Mouse (Mus musculus) heart, postnatal 0 days (tissue): ENCODE data around the gene Lcor. TPM values are rescaled to one million over a fixed set of nuclear protein-coding genes. Genes with fewer than 3 reads are reported as not detected.
A peak's percentile ranks its signal among the peaks of the same experiment; 100 is the strongest.

ENCODE experiments used
- ATAC-seq: fragments of 200-750 bp; cut with Nextera tagmentation; 2 replicates; pipeline ENCODE4 v1.8.0; 2017; ENCODE audit warnings: low read depth, moderate number of reproducible peaks, moderate library complexity; ENCODE audit not compliant: insufficient read depth
- DNase-seq: peaks from one replicate; pipeline ENCODE4 v3.0.0-alpha.2; 2016; ENCODE audit warnings: low spot score
- H3K27ac ChIP-seq: fragments of 300-500 bp; sonication (generic); 2 replicates; pipeline ENCODE4 v1.5.1; 2014; ENCODE audit warnings: low read depth, mild to moderate bottlenecking
- H3K27me3 ChIP-seq: fragments of 300-500 bp; sonication (generic); 2 replicates; pipeline ENCODE4 v1.6.1; 2014; ENCODE audit warnings: low read length, mixed read lengths; ENCODE audit not compliant: control insufficient read depth, insufficient read depth
- H3K36me3 ChIP-seq: fragments of 300-500 bp; sonication (generic); replicated peaks from 2 replicates; pipeline ENCODE4 v1.6.1; 2014; ENCODE audit warnings: low read length, mixed read lengths; ENCODE audit not compliant: control insufficient read depth, insufficient read depth
- H3K4me1 ChIP-seq: fragments of 300-500 bp; sonication (generic); 2 replicates; pipeline ENCODE4 v1.6.1; 2014; ENCODE audit warnings: antibody characterized with exemption; ENCODE audit not compliant: control insufficient read depth, insufficient read depth
- H3K4me2 ChIP-seq: fragments of 300-500 bp; sonication (generic); 2 replicates; pipeline ENCODE4 v1.6.1; 2014; ENCODE audit warnings: low read depth, mild to moderate bottlenecking, low read length, moderate library complexity
- H3K4me3 ChIP-seq: fragments of 300-500 bp; sonication (generic); 2 replicates; pipeline ENCODE4 v1.5.1; 2014; ENCODE audit warnings: low read depth, low read length
- H3K9ac ChIP-seq: fragments of 300-500 bp; sonication (generic); replicated peaks from 2 replicates; pipeline ENCODE4 v1.6.1; 2014; ENCODE audit warnings: low read depth, low read length, mixed read lengths
- H3K9me3 ChIP-seq: fragments of 300-500 bp; sonication (generic); replicated peaks from 2 replicates; pipeline ENCODE4 v1.6.1; 2016; ENCODE audit warnings: low read length; ENCODE audit not compliant: control insufficient read depth
- CTCF ChIP-seq: IDR thresholded peaks from 2 replicates; pipeline ENCODE4 v1.5.1; 2016; ENCODE audit warnings: antibody characterized with exemption, control low read depth, low read depth
- EP300 ChIP-seq: IDR thresholded peaks from 2 replicates; pipeline ENCODE4 v1.6.1; 2016; ENCODE audit warnings: antibody characterized with exemption, low read depth
- WGBS: fragments of 180-500 bp; shearing (Covaris S2); extraction: QIAGEN DNeasy Blood & Tissue Kit; methylation state at CpG from one replicate; pipeline ENCODE4 v1.1.7; 2014; 5-methylcytosine and 5-hydroxymethylcytosine counted together
- polyA plus RNA-seq: library from polyadenylated mRNA; unstranded; fragments of >200 nt; fragmentation: Nextera tagmentation; extraction: Ambion mirVana; gene quantifications from 2 replicates; pipeline ENCODE4 v1.2.1, GENCODE M21; 2015
- total RNA-seq: library from RNA; depleted of rRNA; stranded (reverse); fragments of >200 nt; gene quantifications from 2 replicates; pipeline ENCODE4 v1.2.3, GENCODE M21; 2014; ENCODE audit warnings: low replicate concordance

The Lcor gene
- total and polyA plus RNA-seq, 2 experiments from 2014 or later: 7.5 to 8.0 TPM

GRCm38 (mm10) chr19:41484361-41484760 is 1.9 kb downstream of the Lcor start:
- H3K36me3 ChIP-seq: 0 out of 2 replicates have a peak, but pooled peaks cover 4% of the 10 kb centered on the region
- H3K27ac ChIP-seq: no peak overlapping the region
- 23% methylated on average over 5 of the region's 5 CpGs for WGBS
- peak overlapping the region; percentile 1; the same call in 1 of the 2 replicates for H3K4me3 ChIP-seq
- peak overlapping the region; percentile 88 for H3K4me2 ChIP-seq
- no peak for TF ChIP-seq CTCF
- TF ChIP-seq EP300: no peak
- no peak overlapping the region for H3K9ac ChIP-seq
- H3K4me1 ChIP-seq: peaks cover 4% of the 10 kb centered on the region; the same call in 1 of the 2 replicates
- H3K27me3 ChIP-seq: no peaks in the 10 kb centered on the region
- ATAC-seq (no peak), DNase-seq (no peak)
- no peaks in the 10 kb centered on the region for H3K9me3 ChIP-seq

- no peaks in the 10 kb centered on the region for H3K36me3 ChIP-seq
- DNase-seq (no peak), ATAC-seq (no peak)
- H3K9me3 ChIP-seq: no peaks in the 10 kb centered on the region
- TF ChIP-seq EP300: no peak
- TF ChIP-seq CTCF: no peak
- H3K4me2 ChIP-seq: no peak overlapping the region
- no peaks in the 10 kb centered on the region for H3K27me3 ChIP-seq
- H3K9ac ChIP-seq: no peak overlapping the region
- no peak overlapping the region for H3K4me3 ChIP-seq
- H3K27ac ChIP-seq: no peak overlapping the region; the same call in 1 of the 2 replicates
- H3K4me1 ChIP-seq: no peaks in the 10 kb centered on the region
- 52% methylated on average over 4 of the region's 4 CpGs for WGBS
These were observed 13.1 kb downstream of the Lcor start for GRCm38 (mm10) chr19:41495382-41496032.

- no peak for DNase-seq
- no peak overlapping the region for H3K4me3 ChIP-seq
- no peaks in the 10 kb centered on the region for H3K9me3 ChIP-seq
- no peaks in the 10 kb centered on the region for H3K27me3 ChIP-seq
- H3K36me3 ChIP-seq: no peaks in the 10 kb centered on the region
- H3K9ac ChIP-seq: no peak overlapping the region
- no peak overlapping the region; the same call in 1 of the 2 replicates for H3K27ac ChIP-seq
- H3K4me1 ChIP-seq: no peaks in the 10 kb centered on the region
- no peak overlapping the region for H3K4me2 ChIP-seq
- ATAC-seq: no peak
- TF ChIP-seq EP300 (no peak), CTCF (no peak)
These were observed 13.6 kb downstream of the Lcor start for GRCm38 (mm10) chr19:41496058-41496457.

- H3K4me3 ChIP-seq: no peak overlapping the region
- H3K4me1 ChIP-seq: no peaks in the 10 kb centered on the region
- no peak for TF ChIP-seq EP300
- TF ChIP-seq CTCF: no peak
- no peaks in the 10 kb centered on the region for H3K36me3 ChIP-seq
- DNase-seq (no peak), ATAC-seq (no peak)
- H3K27me3 ChIP-seq: no peaks in the 10 kb centered on the region
- 93% methylated on average over 8 of the region's 8 CpGs for WGBS
- no peak overlapping the region for H3K27ac ChIP-seq
- no peaks in the 10 kb centered on the region for H3K9me3 ChIP-seq
- H3K4me2 ChIP-seq: no peak overlapping the region
- no peak overlapping the region for H3K9ac ChIP-seq
These were observed 25.4 kb downstream of the Lcor start for GRCm38 (mm10) chr19:41507872-41508271.

GRCm38 (mm10) chr19:41514836-41515235 is 32.4 kb downstream of the Lcor start:
- TF ChIP-seq CTCF (no peak), EP300 (no peak)
- Histone ChIP-seq H3K9me3 (no peaks in the 10 kb centered on the region), H3K36me3 (no peaks in the 10 kb centered on the region), H3K4me3 (no peak overlapping the region), H3K4me1 (no peaks in the 10 kb centered on the region), H3K27me3 (no peaks in the 10 kb centered on the region), H3K4me2 (no peak overlapping the region), H3K27ac (no peak overlapping the region), H3K9ac (no peak overlapping the region)
- WGBS: 95% methylated on average over 1 of the region's 1 CpGs
- ATAC-seq (no peak), DNase-seq (no peak)

GRCm38 (mm10) chr19:41515549-41515948 is 33.1 kb downstream of the Lcor start:
- 81% methylated on average over 1 of the region's 1 CpGs for WGBS
- Histone ChIP-seq H3K9me3 (no peaks in the 10 kb centered on the region), H3K9ac (no peak overlapping the region), H3K4me1 (no peaks in the 10 kb centered on the region), H3K27ac (no peak overlapping the region), H3K36me3 (no peaks in the 10 kb centered on the region), H3K27me3 (no peaks in the 10 kb centered on the region), H3K4me2 (no peak overlapping the region), H3K4me3 (no peak overlapping the region)
- ATAC-seq: no peak
- TF ChIP-seq CTCF (no peak), EP300 (no peak)
- DNase-seq: no peak
